Mouse (Mus musculus) neural tube, embryonic 11.5 days (tissue): ENCODE measurements around the gene Gm20696. TPM values are rescaled to one million over a fixed set of nuclear protein-coding genes. Genes with fewer than 3 reads are reported as not detected.

Source experiments
- microRNA-seq: library from miRNA; unstranded; fragments of <30 nt; microRNA quantifications from one replicate; pipeline ENCODE4, GENCODE M21; 2016
- polyA plus RNA-seq: library from polyadenylated mRNA; unstranded; fragments of >200 nt; fragmentation: Nextera tagmentation; extraction: Ambion mirVana; gene quantifications from 2 replicates; pipeline ENCODE4 v1.2.1, GENCODE M21; 2014

Gene Gm20696
- polyA plus RNA-seq, 1 experiment from 2014 or later, result 2.5 TPM

Small RNA genes within 50 kb of the gene (microRNA-seq; reads per million reads assigned to microRNA genes)
- not detected for gene Gm22328

Other genes starting within 250 kb of the Gm20696 start
- 111 and 116 TPM in 2 replicates for gene Foxp1, start 144.1 kb downstream of the Gm20696 start, polyA plus RNA-seq
- 19.5 and 19.6 TPM in 2 replicates for gene Eif4e3, start within 50 bp of the Gm20696 start, polyA plus RNA-seq
- gene Gpr27, start 25.9 kb upstream of the Gm20696 start, polyA plus RNA-seq, result 3.4 and 3.7 TPM in 2 replicates
- not detected in 2 replicates for gene Prok2, start 59.6 kb upstream of the Gm20696 start, polyA plus RNA-seq